In the genomic region with DNA sequence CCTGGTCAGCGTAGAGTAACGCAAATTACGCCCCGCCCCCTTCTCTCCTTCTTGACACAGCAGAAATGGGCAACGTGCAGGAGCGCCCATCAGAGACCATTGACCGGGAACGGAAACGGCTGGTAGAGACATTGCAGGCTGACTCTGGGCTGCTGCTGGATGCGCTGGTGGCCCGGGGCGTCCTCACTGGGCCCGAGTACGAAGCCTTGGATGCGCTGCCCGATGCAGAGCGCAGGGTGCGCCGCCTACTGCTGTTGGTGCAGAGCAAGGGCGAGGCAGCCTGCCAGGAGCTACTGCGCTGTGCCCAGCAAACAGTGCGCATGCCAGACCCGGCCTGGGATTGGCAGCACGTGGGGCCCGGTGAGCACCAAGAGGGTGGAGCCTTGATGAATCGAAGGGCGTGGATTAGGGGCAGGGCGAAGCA, we compare ENCODE assay signal across 8 mouse cellular contexts. TPM values are rescaled to one million over a fixed set of nuclear protein-coding genes. Genes with fewer than 3 reads are reported as not detected.
DNase-seq lines count a peak whose midpoint lies in the region; ATAC-seq and TF ChIP-seq lines count a peak whose summit lies in the region.

No protein-coding gene starts in this region.

- TF ChIP-seq CTCF in kidney, adult 2 months (conservative IDR thresholded peaks at IDR 0.05; ENCODE audit: insufficient read depth, insufficient read length, low read depth, low read length), result peak; percentile 43; the same call in 1 of the 2 replicates
- TF ChIP-seq CTCF in small intestine, adult 2 months (IDR thresholded peaks at IDR 0.05; ENCODE audit: extremely low read depth, insufficient read length, insufficient replicate concordance, low read depth, low read length), result no peak; the same call in 1 of the 2 replicates

- 0 out of 2 replicates have a peak overlapping the region, but pooled peaks have one; percentile 7 for H3K4me3 ChIP-seq in neural tube, embryonic 11.5 days (ENCODE audit: low read depth, low read length)
- H3K4me3 ChIP-seq in embryonic facial prominence, embryonic 14.5 days (ENCODE audit: low read depth, low read length), result peak overlapping the region; percentile 26
- H3K4me3 ChIP-seq in kidney, adult 2 months (ENCODE audit: insufficient read depth, low read depth, low read length), result peak overlapping the region; percentile 6; the same call in 1 of the 2 replicates
- H3K4me3 ChIP-seq in small intestine, adult 2 months (ENCODE audit: low read depth, low read length), result peak overlapping the region; percentile 54

- H3K4me2 ChIP-seq in neural tube, embryonic 11.5 days (ENCODE audit: low read depth), result no peak overlapping the region
- H3K4me2 ChIP-seq in embryonic facial prominence, embryonic 14.5 days (ENCODE audit: low read depth, low read length), result peak overlapping the region; percentile 49

- no peak overlapping the region for H3K27ac ChIP-seq in neural tube, embryonic 11.5 days (ENCODE audit: low read depth, low read length)
- no peak overlapping the region for H3K27ac ChIP-seq in embryonic facial prominence, embryonic 14.5 days (replicated peaks; ENCODE audit: low read depth, low read length)
- no peak overlapping the region for H3K27ac ChIP-seq in kidney, adult 2 months (ENCODE audit: insufficient read depth, low read depth, low read length)
- H3K27ac ChIP-seq in small intestine, adult 2 months (ENCODE audit: insufficient read depth, low read depth, low read length), result no peak overlapping the region

- 0 out of 2 replicates have a peak, but pooled peaks have one; percentile 2 for ATAC-seq in neural tube, embryonic 11.5 days (ENCODE audit: insufficient read depth, low FRiP score, low TSS enrichment)
- ATAC-seq in embryonic facial prominence, embryonic 14.5 days (ENCODE audit: low read depth), result peak; percentile 66
- peak; percentile 78 for ATAC-seq in megakaryocyte progenitor cell, adult 5-6 weeks (replicated peaks; ENCODE audit: poor library complexity)

- no peaks in the 10 kb centered on the region for H3K9me3 ChIP-seq in neural tube, embryonic 11.5 days (ENCODE audit: control insufficient read depth, low read length)
- H3K9me3 ChIP-seq in embryonic facial prominence, embryonic 14.5 days (ENCODE audit: control insufficient read depth, low read length), result no peaks in the 10 kb centered on the region

- intact Hi-C loops in left cerebral cortex, postnatal 36 days (cut with DNase I), result no loop called here

- 0 out of 2 replicates have a peak, but pooled peaks cover 2% of the 10 kb centered on the region for H3K4me1 ChIP-seq in neural tube, embryonic 11.5 days (ENCODE audit: control insufficient read depth, insufficient read depth, low read length)
- peaks cover 21% of the 10 kb centered on the region for H3K4me1 ChIP-seq in embryonic facial prominence, embryonic 14.5 days (ENCODE audit: control insufficient read depth, insufficient read depth, low read length)
- H3K4me1 ChIP-seq in kidney, adult 2 months (ENCODE audit: control insufficient read depth, insufficient read depth, low read length), result no peaks in the 10 kb centered on the region; the same call in 1 of the 2 replicates
- H3K4me1 ChIP-seq in small intestine, adult 2 months (ENCODE audit: control insufficient read depth, insufficient read depth, insufficient read length, low read length), result peaks cover 19% of the 10 kb centered on the region

- H3K9ac ChIP-seq in neural tube, embryonic 11.5 days (ENCODE audit: low read length), result no peak overlapping the region
- H3K9ac ChIP-seq in embryonic facial prominence, embryonic 14.5 days (ENCODE audit: low read depth, low read length), result peak overlapping the region; percentile 37; the same call in 1 of the 2 replicates

- H3K27me3 ChIP-seq in neural tube, embryonic 11.5 days (ENCODE audit: control insufficient read depth, insufficient read depth, low read length), result peaks cover 68% of the 10 kb centered on the region
- peaks cover 59% of the 10 kb centered on the region for H3K27me3 ChIP-seq in embryonic facial prominence, embryonic 14.5 days (replicated peaks; ENCODE audit: control insufficient read depth, insufficient read depth, low read length)
- H3K27me3 ChIP-seq in kidney, adult 2 months (replicated peaks; ENCODE audit: control insufficient read depth, insufficient read depth, low read length), result no peaks in the 10 kb centered on the region
- H3K27me3 ChIP-seq in small intestine, adult 2 months (ENCODE audit: control insufficient read depth, insufficient read depth, low read length), result peaks cover 11% of the 10 kb centered on the region

- DNase-seq in neural tube, embryonic 11.5 days (ENCODE audit: low spot score), result peak; percentile 33
- no peak for DNase-seq in neural tube, embryonic 10.5 days (ENCODE audit: extremely low spot score, low spot score)
- DNase-seq in embryonic facial prominence, embryonic 14.5 days (ENCODE audit: low spot score), result peak; percentile 82
- peak; percentile 70 to 81 for DNase-seq in heart, adult 9 months (ENCODE audit: low spot score in 2 of 2)
- peak; percentile 95 for DNase-seq in kidney, adult 2 months
- DNase-seq in left cerebral cortex, postnatal 36 days (ENCODE audit: low spot score in 2 of 2), result peak; percentile 85 to 89

- TF ChIP-seq POLR2A in kidney, adult 2 months (IDR thresholded peaks at IDR 0.05; ENCODE audit: low read depth, low read length), result no peak
- no peak for TF ChIP-seq POLR2A in small intestine, adult 2 months (IDR thresholded peaks at IDR 0.05; ENCODE audit: low read depth, low read length)

- WGBS in neural tube, embryonic 11.5 days, result 3% methylated on average over 27 of the region's 28 CpGs
- WGBS in embryonic facial prominence, embryonic 14.5 days, result 4% methylated on average over 27 of the region's 28 CpGs
- 4% methylated on average over 28 of the region's 28 CpGs for WGBS in kidney, adult 2 months
- 1% methylated on average over 28 of the region's 28 CpGs for WGBS in small intestine, adult 2 months

- 0 out of 2 replicates have a peak, but pooled peaks cover 4% of the 10 kb centered on the region for H3K36me3 ChIP-seq in neural tube, embryonic 11.5 days (ENCODE audit: control insufficient read depth, insufficient read depth, low read length)
- H3K36me3 ChIP-seq in embryonic facial prominence, embryonic 14.5 days (ENCODE audit: control insufficient read depth, insufficient read depth, low read length), result peaks cover 7% of the 10 kb centered on the region; the same call in 1 of the 2 replicates
- no peaks in the 10 kb centered on the region for H3K36me3 ChIP-seq in kidney, adult 2 months (ENCODE audit: control insufficient read depth, insufficient read depth, low read length)
- H3K36me3 ChIP-seq in small intestine, adult 2 months (ENCODE audit: control insufficient read depth, insufficient read depth, low read length), result no peaks in the 10 kb centered on the region

RNA-seq across cellular contexts. Expression of gene Nol3, which starts 3.0 kb away (rescaled TPM):
- 2.7 and 3.5 TPM in 2 replicates for polyA plus RNA-seq in neural tube, embryonic 11.5 days (2014; fragmentation: Nextera tagmentation; extraction: Ambion mirVana)
- polyA plus RNA-seq in embryonic facial prominence, embryonic 14.5 days (2014; fragmentation: Nextera tagmentation; extraction: Ambion mirVana), result 5.3 and 5.4 TPM in 2 replicates
- polyA plus RNA-seq in kidney, adult 2 months (2012; rRNA removed), result 4.8 and 5.6 TPM in 2 replicates
- 10 to 100 TPM in 1 of 2 experiments, 1 to 10 TPM in 1; 9.2 to 11.8 TPM for total RNA-seq in left cerebral cortex, postnatal 36 days (2021)
- total RNA-seq in megakaryocyte progenitor cell, adult 5-6 weeks (2015), result not detected in 2 replicates
- total RNA-seq in megakaryocyte progenitor cell, adult 5-6 weeks (2017), result 0.04 TPM in 1 of 2 replicates, not detected in the other
- 0.52 and 1.1 TPM in 2 replicates for polyA plus RNA-seq in small intestine, adult 2 months (2012; rRNA removed)

RNA-seq across cellular contexts. Expression of gene Hsf4, which starts 9.3 kb away (rescaled TPM):
- polyA plus RNA-seq in neural tube, embryonic 11.5 days (2014; fragmentation: Nextera tagmentation; extraction: Ambion mirVana), result not detected in 2 replicates
- 0.38 and 0.49 TPM in 2 replicates for polyA plus RNA-seq in embryonic facial prominence, embryonic 14.5 days (2014; fragmentation: Nextera tagmentation; extraction: Ambion mirVana)
- polyA plus RNA-seq in kidney, adult 2 months (2012; rRNA removed), result 2.1 and 2.7 TPM in 2 replicates
- 10 to 100 TPM; 11.5 to 12.0 TPM for total RNA-seq in left cerebral cortex, postnatal 36 days (2021)
- not detected in 2 replicates for total RNA-seq in megakaryocyte progenitor cell, adult 5-6 weeks (2015)
- total RNA-seq in megakaryocyte progenitor cell, adult 5-6 weeks (2017), result not detected in 2 replicates
- 1.2 and 1.3 TPM in 2 replicates for polyA plus RNA-seq in small intestine, adult 2 months (2012; rRNA removed)

RNA-seq across cellular contexts. Expression of gene 4931428F04Rik, which starts 10.7 kb away (rescaled TPM):
- 46.1 and 50.8 TPM in 2 replicates for polyA plus RNA-seq in neural tube, embryonic 11.5 days (2014; fragmentation: Nextera tagmentation; extraction: Ambion mirVana)
- polyA plus RNA-seq in embryonic facial prominence, embryonic 14.5 days (2014; fragmentation: Nextera tagmentation; extraction: Ambion mirVana), result 8.1 and 10.6 TPM in 2 replicates
- polyA plus RNA-seq in kidney, adult 2 months (2012; rRNA removed), result 2.1 and 2.5 TPM in 2 replicates
- total RNA-seq in left cerebral cortex, postnatal 36 days (2021), result 10 to 100 TPM; 24.2 to 27.1 TPM
- total RNA-seq in megakaryocyte progenitor cell, adult 5-6 weeks (2015), result 2.1 and 4.2 TPM in 2 replicates
- 1.5 and 1.8 TPM in 2 replicates for total RNA-seq in megakaryocyte progenitor cell, adult 5-6 weeks (2017)
- 1.6 and 2.6 TPM in 2 replicates for polyA plus RNA-seq in small intestine, adult 2 months (2012; rRNA removed)

RNA-seq across cellular contexts. Expression of gene Fbxl8, which starts 14.5 kb away (rescaled TPM):
- 0.66 and 1.0 TPM in 2 replicates for polyA plus RNA-seq in neural tube, embryonic 11.5 days (2014; fragmentation: Nextera tagmentation; extraction: Ambion mirVana)
- polyA plus RNA-seq in embryonic facial prominence, embryonic 14.5 days (2014; fragmentation: Nextera tagmentation; extraction: Ambion mirVana), result 2.9 and 3.2 TPM in 2 replicates
- 6.9 and 8.3 TPM in 2 replicates for polyA plus RNA-seq in kidney, adult 2 months (2012; rRNA removed)
- total RNA-seq in left cerebral cortex, postnatal 36 days (2021), result 1 to 10 TPM in 1 of 2 experiments, under 1 TPM in 1; 0.86 to 1.4 TPM
- 2.3 and 3.2 TPM in 2 replicates for total RNA-seq in megakaryocyte progenitor cell, adult 5-6 weeks (2015)
- 1.2 and 2.3 TPM in 2 replicates for total RNA-seq in megakaryocyte progenitor cell, adult 5-6 weeks (2017)
- polyA plus RNA-seq in small intestine, adult 2 months (2012; rRNA removed), result 12.4 and 34.9 TPM in 2 replicates

RNA-seq across cellular contexts. Expression of gene Tradd, which starts 14.5 kb away (rescaled TPM):
- 14.9 and 18.4 TPM in 2 replicates for polyA plus RNA-seq in neural tube, embryonic 11.5 days (2014; fragmentation: Nextera tagmentation; extraction: Ambion mirVana)
- 21.1 and 23.3 TPM in 2 replicates for polyA plus RNA-seq in embryonic facial prominence, embryonic 14.5 days (2014; fragmentation: Nextera tagmentation; extraction: Ambion mirVana)
- polyA plus RNA-seq in kidney, adult 2 months (2012; rRNA removed), result 13.1 and 13.5 TPM in 2 replicates
- total RNA-seq in left cerebral cortex, postnatal 36 days (2021), result 1 to 10 TPM; 7.2 to 7.5 TPM
- 7.0 and 8.7 TPM in 2 replicates for total RNA-seq in megakaryocyte progenitor cell, adult 5-6 weeks (2015)
- 14.2 and 15.4 TPM in 2 replicates for total RNA-seq in megakaryocyte progenitor cell, adult 5-6 weeks (2017)
- 62.7 and 112 TPM in 2 replicates for polyA plus RNA-seq in small intestine, adult 2 months (2012; rRNA removed)

Comparison
In these comparisons a context has a peak if more than half of its experiments do, and no peak if none do; other contexts are left out.
1. ATAC-seq: peak in every context shown above with its lines; median percentile 78 in megakaryocyte progenitor cell, adult 5-6 weeks; 66 in embryonic facial prominence, embryonic 14.5 days; 2 in neural tube, embryonic 11.5 days.